Mouse (Mus musculus): Measurements from ENCODE around the gene Taok2.
"Not testable (repeated sequence)": the region's sequence is repeated elsewhere in the genome, so short reads cannot be mapped to it uniquely, and the experiment has no call there.

The Taok2 gene

GRCm38 (mm10) chr7:126884286-126885164 lies at the start of gene Taok2:
Gene Taok2 (minus strand): TSS chr7:126884703.
- DNase-seq, result peak; percentile 99

GRCm38 (mm10) chr7:126932652-126933051 lies 48.1 kb upstream of the Taok2 start:
- DNase-seq, result no peak

- no peak for DNase-seq
Measured at GRCm38 (mm10) chr7:126929046-126929445, 44.5 kb upstream of the Taok2 start.

- peak; percentile 92 for DNase-seq
Measured at GRCm38 (mm10) chr7:126928384-126929037, 44.0 kb upstream of the Taok2 start, which contains the start of gene Kctd13. Gene Kctd13 (plus strand): TSS chr7:126928879.

GRCm38 (mm10) chr7:126926299-126926698 lies 41.8 kb upstream of the Taok2 start:
- no peak for DNase-seq

- peak; percentile 69 for DNase-seq
Measured at GRCm38 (mm10) chr7:126923999-126924398, 39.5 kb upstream of the Taok2 start.

- no peak for DNase-seq
Measured at GRCm38 (mm10) chr7:126922624-126923060, 38.1 kb upstream of the Taok2 start, which contains the start of gene Tmem219. Gene Tmem219 (minus strand): TSS chr7:126922917.

- DNase-seq, result no peak
Measured at GRCm38 (mm10) chr7:126921563-126921962, 37.1 kb upstream of the Taok2 start.

- no peak for DNase-seq
Measured at GRCm38 (mm10) chr7:126919973-126920372, 35.5 kb upstream of the Taok2 start.

GRCm38 (mm10) chr7:126918356-126918755 lies 33.9 kb upstream of the Taok2 start:
- DNase-seq, result not testable (repeated sequence)

- DNase-seq, result no peak
Measured at GRCm38 (mm10) chr7:126914844-126915243, 30.3 kb upstream of the Taok2 start.

- DNase-seq, result no peak
Measured at GRCm38 (mm10) chr7:126905590-126905989, 21.1 kb upstream of the Taok2 start.

- DNase-seq, result not testable (repeated sequence)
Measured at GRCm38 (mm10) chr7:126899781-126900180, 15.3 kb upstream of the Taok2 start.

- DNase-seq, result peak; percentile 94
Measured at GRCm38 (mm10) chr7:126898102-126898990, 13.8 kb upstream of the Taok2 start.

- DNase-seq, result peak; percentile 70
Measured at GRCm38 (mm10) chr7:126897390-126898101, 13.0 kb upstream of the Taok2 start.

- DNase-seq, result no peak
Measured at GRCm38 (mm10) chr7:126896912-126897311, 12.4 kb upstream of the Taok2 start.

- no peak for DNase-seq
Measured at GRCm38 (mm10) chr7:126888852-126889251, 4.3 kb upstream of the Taok2 start.

- DNase-seq, result no peak
Measured at GRCm38 (mm10) chr7:126887281-126887680, 2.8 kb upstream of the Taok2 start.

GRCm38 (mm10) chr7:126883731-126884181 lies 747 bp downstream of the Taok2 start:
- DNase-seq, result no peak

GRCm38 (mm10) chr7:126881040-126881439 lies 3.5 kb downstream of the Taok2 start:
- DNase-seq, result no peak

GRCm38 (mm10) chr7:126877239-126877638 lies 7.3 kb downstream of the Taok2 start:
- no peak for DNase-seq

- DNase-seq, result no peak
Measured at GRCm38 (mm10) chr7:126870520-126870891, 14.0 kb downstream of the Taok2 start.
